21 mouse cellular contexts compared by ENCODE assay signal in the genomic region with DNA sequence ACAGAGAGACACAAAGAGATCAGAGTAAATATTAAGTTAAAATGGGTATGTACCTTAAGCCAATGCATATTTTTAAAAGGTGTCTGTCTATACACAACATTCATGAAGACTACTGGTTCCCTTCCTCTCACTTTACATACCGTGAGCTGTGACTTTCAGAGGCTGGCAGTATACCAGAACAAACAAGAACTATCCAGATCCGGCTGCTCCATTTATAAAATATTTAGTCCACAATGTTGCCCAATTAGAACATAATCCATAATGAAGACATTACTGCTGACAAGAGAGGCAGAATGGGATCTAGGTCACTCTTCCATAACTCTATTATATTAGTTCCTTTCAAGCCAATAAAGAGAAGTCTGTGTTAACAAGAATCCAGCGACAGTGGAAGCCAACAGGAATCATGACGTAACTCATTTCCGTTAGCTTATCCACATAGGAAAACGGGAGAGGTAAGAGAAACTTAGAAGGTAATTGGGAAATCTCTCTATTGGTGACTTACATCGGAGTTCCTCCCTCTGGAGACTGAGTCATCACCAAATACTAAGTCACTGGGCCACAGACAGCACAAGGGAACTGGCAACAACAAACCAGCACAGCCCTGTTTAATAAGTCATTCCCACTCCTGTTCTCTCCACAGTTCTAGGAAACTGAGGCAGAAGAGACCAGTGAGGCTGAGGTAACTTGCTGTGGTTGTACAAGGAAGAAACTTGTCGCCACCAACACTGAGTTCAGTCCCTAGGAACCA. TPM values are rescaled to one million over a fixed set of nuclear protein-coding genes. Genes with fewer than 3 reads are reported as not detected.
DNase-seq lines count a peak whose midpoint lies in the region; ATAC-seq and TF ChIP-seq lines count a peak whose summit lies in the region.
"Had no signal": no experiment of that assay in that cellular context is flagged by ENCODE, and none has a peak within 500 bp of the region (broad histone marks: within the 10 kb centered on the region; RNA-seq: fewer than 3 reads in every experiment).

No protein-coding gene starts in this region.

- ATAC-seq in liver, embryonic 15.5 days (ENCODE audit: insufficient read depth) = no peak
- ATAC-seq in liver, embryonic 11.5 days (replicated peaks; ENCODE audit: low FRiP score) = no peak
- ATAC-seq: forebrain, embryonic 14.5 days; hindbrain, embryonic 16.5 days; intestine, embryonic 15.5 days had no signal

- peak overlapping the region; percentile 12; the same call in 1 of the 2 replicates for H3K27ac ChIP-seq in gastrocnemius, adult 2 months
- H3K27ac ChIP-seq in liver, embryonic 15.5 days (replicated peaks) = peak overlapping the region; percentile 15; the same call in 1 of the 2 replicates
- no peak overlapping the region for H3K27ac ChIP-seq in liver, embryonic 11.5 days (ENCODE audit: low read depth, low read length)
- H3K27ac ChIP-seq: embryonic facial prominence, embryonic 12.5 days; hindbrain, embryonic 10.5 days; intestine, embryonic 15.5 days had no signal

- peaks cover 45% of the 10 kb centered on the region for H3K4me1 ChIP-seq in liver, embryonic 15.5 days (replicated peaks)
- H3K4me1 ChIP-seq in liver, embryonic 11.5 days (replicated peaks; ENCODE audit: control insufficient read depth, insufficient read depth, low read length) = no peaks in the 10 kb centered on the region
- H3K4me1 ChIP-seq: intestine, embryonic 15.5 days had no signal

- H3K27me3 ChIP-seq in liver, embryonic 15.5 days = no peaks in the 10 kb centered on the region
- no peaks in the 10 kb centered on the region for H3K27me3 ChIP-seq in liver, embryonic 11.5 days (replicated peaks; ENCODE audit: control insufficient read depth, insufficient read depth, low read length)
- H3K27me3 ChIP-seq: embryonic facial prominence, embryonic 12.5 days; intestine, embryonic 15.5 days had no signal

- DNase-seq in gastrocnemius, adult 2 months = no peak
- no peak for DNase-seq in gastrocnemius, postnatal 14 days
- no peak for DNase-seq in liver, embryonic 11.5 days (ENCODE audit: low spot score)
- peak; percentile 48 for DNase-seq in 416B (ENCODE audit: low read depth)
- DNase-seq in brain, adult 2 months (ENCODE audit: low read depth, low spot score) = peak; percentile 20
- no peak for DNase-seq in kidney, postnatal 4 days
- no peak for DNase-seq in kidney, postnatal 25 days
- DNase-seq: cerebellum, adult 11-12 months; cerebellum, postnatal 25 days; kidney, adult 8-10 months; kidney, postnatal 14 days; lung, embryonic 14.5 days; lung, postnatal 4 days; midbrain, embryonic 14.5 days; right cerebral cortex, postnatal 25 days had no signal

- H3K4me3 ChIP-seq in gastrocnemius, adult 2 months = no peak overlapping the region
- no peak overlapping the region for H3K4me3 ChIP-seq in liver, embryonic 15.5 days (replicated peaks)
- no peak overlapping the region for H3K4me3 ChIP-seq in liver, embryonic 11.5 days (ENCODE audit: low read depth, low read length)
- H3K4me3 ChIP-seq: embryonic facial prominence, embryonic 12.5 days; hindbrain, embryonic 10.5 days; intestine, embryonic 15.5 days had no signal

- H3K9me3 ChIP-seq in liver, embryonic 15.5 days (replicated peaks) = no peaks in the 10 kb centered on the region
- H3K9me3 ChIP-seq in liver, embryonic 11.5 days (ENCODE audit: control insufficient read depth, low read length) = no peaks in the 10 kb centered on the region
- H3K9me3 ChIP-seq: embryonic facial prominence, embryonic 12.5 days; hindbrain, embryonic 10.5 days; intestine, embryonic 15.5 days had no signal

- WGBS in liver, embryonic 15.5 days (ENCODE audit: insufficient replicate concordance) = 78% methylated on average over 8 of the region's 8 CpGs
- WGBS in liver, embryonic 11.5 days = 90% methylated on average over 8 of the region's 8 CpGs

- no peak overlapping the region for H3K4me2 ChIP-seq in liver, embryonic 15.5 days
- H3K4me2 ChIP-seq in liver, embryonic 11.5 days = no peak overlapping the region
- H3K4me2 ChIP-seq: embryonic facial prominence, embryonic 12.5 days; intestine, embryonic 15.5 days; lung, embryonic 14.5 days had no signal

- H3K9ac ChIP-seq in liver, embryonic 15.5 days = no peak overlapping the region
- no peak overlapping the region for H3K9ac ChIP-seq in liver, embryonic 11.5 days (ENCODE audit: low read depth, low read length)
- H3K9ac ChIP-seq: embryonic facial prominence, embryonic 12.5 days; intestine, embryonic 15.5 days; lung, embryonic 14.5 days had no signal

- peaks cover 65% of the 10 kb centered on the region for H3K36me3 ChIP-seq in liver, embryonic 15.5 days (replicated peaks)
- peaks cover 10% of the 10 kb centered on the region for H3K36me3 ChIP-seq in liver, embryonic 11.5 days (ENCODE audit: control insufficient read depth, insufficient read depth, low read length)

- intact Hi-C loops in gastrocnemius, adult 2 months (cut with DNase I) = no loop called here
- intact Hi-C loops in gastrocnemius, postnatal 14 days (cut with DNase I; ENCODE audit: low total_unique reads) = no loop called here

- no peak for TF ChIP-seq CTCF in gastrocnemius, adult 2 months (IDR thresholded peaks at IDR 0.05)

RNA-seq across cellular contexts. Expression of a gene that starts 5.1 kb away (rescaled TPM):
- total RNA-seq in gastrocnemius, adult 2 months (2021) = 10 to 100 TPM; 19.9 to 24.8 TPM
- 10 to 100 TPM; 14.1 to 19.1 TPM for total RNA-seq in gastrocnemius, postnatal 14 days (2021)
- 7.8 and 8.8 TPM in 2 replicates for polyA plus RNA-seq in liver, embryonic 15.5 days (2015; fragmentation: Nextera tagmentation; extraction: Ambion mirVana)
- 9.4 and 10.7 TPM in 2 replicates for polyA plus RNA-seq in liver, embryonic 11.5 days (2014; fragmentation: Nextera tagmentation; extraction: Ambion mirVana)

RNA-seq across cellular contexts. Expression of a gene that starts 39.1 kb away (rescaled TPM):
- 10 to 100 TPM; 43.0 to 52.8 TPM for total RNA-seq in gastrocnemius, adult 2 months (2021)
- total RNA-seq in gastrocnemius, postnatal 14 days (2021) = 10 to 100 TPM; 42.3 to 49.0 TPM
- 92.7 and 93.2 TPM in 2 replicates for polyA plus RNA-seq in liver, embryonic 15.5 days (2015; fragmentation: Nextera tagmentation; extraction: Ambion mirVana)
- 213 and 239 TPM in 2 replicates for polyA plus RNA-seq in liver, embryonic 11.5 days (2014; fragmentation: Nextera tagmentation; extraction: Ambion mirVana)

Comparison
In these comparisons a context has a peak if more than half of its experiments do, and no peak if none do; other contexts are left out.
1. DNase-seq: peak in 416B (single experiment) and brain, adult 2 months (single experiment); none in gastrocnemius, adult 2 months (single experiment), gastrocnemius, postnatal 14 days (single experiment), liver, embryonic 11.5 days (single experiment), kidney, postnatal 4 days (0 of 2) and kidney, postnatal 25 days (0 of 2).